Mouse (Mus musculus) liver, postnatal 0 days (tissue): ENCODE results near the gene Luc7l2. TPM values are rescaled to one million over a fixed set of nuclear protein-coding genes. Genes with fewer than 3 reads are reported as not detected.

ENCODE experiments used
- ATAC-seq: fragments of 200-750 bp; cut with Nextera tagmentation; 2 replicates; pipeline ENCODE4 v1.8.0; 2017; ENCODE audit warnings: mild to moderate bottlenecking, moderate library complexity
- DNase-seq: peaks from one replicate; pipeline ENCODE4 v3.0.0-alpha.2; 2016
- H3K27ac ChIP-seq: fragments of 300-500 bp; sonication (generic); 2 replicates; pipeline ENCODE4 v1.5.1; 2014; ENCODE audit warnings: antibody characterized with exemption, moderate library complexity, mild to moderate bottlenecking, low read depth
- H3K27me3 ChIP-seq: fragments of 300-500 bp; sonication (generic); 2 replicates; pipeline ENCODE4 v1.6.1; 2014; ENCODE audit warnings: low read length, control low read depth, mixed read lengths; ENCODE audit not compliant: insufficient read depth
- H3K36me3 ChIP-seq: fragments of 300-500 bp; sonication (generic); replicated peaks from 2 replicates; pipeline ENCODE4 v1.6.1; 2014; ENCODE audit warnings: mild to moderate bottlenecking, control low read depth, low read length, moderate library complexity, mixed read lengths; ENCODE audit not compliant: insufficient read depth
- H3K4me1 ChIP-seq: fragments of 300-500 bp; sonication (generic); 2 replicates; pipeline ENCODE4 v1.6.1; 2014; ENCODE audit warnings: antibody characterized with exemption, mild to moderate bottlenecking, control low read depth; ENCODE audit not compliant: insufficient read depth
- H3K4me2 ChIP-seq: fragments of 300-500 bp; sonication (generic); 2 replicates; pipeline ENCODE4 v1.6.1; 2014; ENCODE audit warnings: low read depth, mild to moderate bottlenecking, low read length, moderate library complexity, mixed read lengths
- H3K4me3 ChIP-seq: fragments of 300-500 bp; sonication (generic); 2 replicates; pipeline ENCODE4 v1.5.1; 2014; ENCODE audit warnings: low read depth, low read length
- H3K9ac ChIP-seq: fragments of 300-500 bp; sonication (generic); replicated peaks from 2 replicates; pipeline ENCODE4 v1.6.1; 2014; ENCODE audit warnings: mild to moderate bottlenecking, moderate library complexity
- H3K9me3 ChIP-seq: fragments of 300-500 bp; sonication (generic); 2 replicates; pipeline ENCODE4 v1.6.1; 2016; ENCODE audit warnings: mild to moderate bottlenecking, control low read depth, low read length, mixed read lengths
- CTCF ChIP-seq: sonication (generic); IDR thresholded peaks from 2 replicates; pipeline ENCODE4 v1.5.1; 2016; ENCODE audit warnings: antibody characterized with exemption, low read depth
- EP300 ChIP-seq: IDR thresholded peaks from 2 replicates; pipeline ENCODE4 v1.6.1; 2016; ENCODE audit warnings: antibody characterized with exemption, low read depth, mild to moderate bottlenecking
- WGBS: fragments of 180-500 bp; shearing (Covaris S2); extraction: QIAGEN DNeasy Blood & Tissue Kit; methylation state at CpG from one replicate; pipeline ENCODE4 v1.1.7; 2014; ENCODE audit not compliant: insufficient replicate concordance; 5-methylcytosine and 5-hydroxymethylcytosine counted together
- polyA plus RNA-seq: library from polyadenylated mRNA; unstranded; fragments of >200 nt; fragmentation: Nextera tagmentation; extraction: Ambion mirVana; gene quantifications from 2 replicates; pipeline ENCODE4 v1.2.1, GENCODE M21; 2015

Luc7l2 gene
- polyA plus RNA-seq, 1 experiment from 2014 or later, result 18.0 TPM

GRCm38 (mm10) chr6:38576096-38576495, 25.0 kb downstream of the Luc7l2 start:
- Histone ChIP-seq H3K9me3 (no peaks in the 10 kb centered on the region), H3K27ac (no peak overlapping the region), H3K4me1 (no peaks in the 10 kb centered on the region), H3K27me3 (no peaks in the 10 kb centered on the region), H3K4me2 (no peak overlapping the region), H3K4me3 (no peak overlapping the region), H3K36me3 (peaks cover 60% of the 10 kb centered on the region), H3K9ac (no peak overlapping the region)
- no peak for TF ChIP-seq EP300
- TF ChIP-seq CTCF, result no peak
- ATAC-seq (no peak), DNase-seq (no peak)
- 62% methylated on average over 2 of the region's 2 CpGs for WGBS

GRCm38 (mm10) chr6:38580112-38580857, 29.2 kb downstream of the Luc7l2 start:
- 97% methylated on average over 3 of the region's 3 CpGs for WGBS
- H3K36me3 ChIP-seq, result peaks cover 62% of the 10 kb centered on the region

GRCm38 (mm10) chr6:38581711-38582110, 30.6 kb downstream of the Luc7l2 start:
- H3K36me3 ChIP-seq, result peaks cover 72% of the 10 kb centered on the region
- H3K9ac ChIP-seq, result no peak overlapping the region
- no peak overlapping the region for H3K4me3 ChIP-seq
- DNase-seq (no peak), ATAC-seq (no peak)
- H3K4me1 ChIP-seq, result no peaks in the 10 kb centered on the region
- no peak overlapping the region for H3K4me2 ChIP-seq
- no peaks in the 10 kb centered on the region for H3K27me3 ChIP-seq
- H3K9me3 ChIP-seq, result no peaks in the 10 kb centered on the region
- no peak for TF ChIP-seq CTCF
- TF ChIP-seq EP300, result no peak
- WGBS, result 89% methylated on average over 3 of the region's 3 CpGs
- no peak overlapping the region for H3K27ac ChIP-seq

More at GRCm38 (mm10) chr6:38580112-38580857, 29.2 kb downstream of the Luc7l2 start:
- Histone ChIP-seq H3K4me3 (no peak overlapping the region), H3K27me3 (no peaks in the 10 kb centered on the region), H3K27ac (no peak overlapping the region), H3K9me3 (no peaks in the 10 kb centered on the region), H3K9ac (no peak overlapping the region), H3K4me2 (no peak overlapping the region), H3K4me1 (no peaks in the 10 kb centered on the region)
- DNase-seq (no peak), ATAC-seq (no peak)
- TF ChIP-seq CTCF (no peak), EP300 (no peak)

GRCm38 (mm10) chr6:38597481-38597880, 46.3 kb downstream of the Luc7l2 start:
- Histone ChIP-seq H3K9ac (no peak overlapping the region), H3K9me3 (no peaks in the 10 kb centered on the region), H3K4me1 (no peaks in the 10 kb centered on the region), H3K36me3 (peaks cover 70% of the 10 kb centered on the region), H3K27ac (no peak overlapping the region), H3K4me2 (no peak overlapping the region), H3K4me3 (no peak overlapping the region), H3K27me3 (no peaks in the 10 kb centered on the region)
- ATAC-seq (no peak), DNase-seq (no peak)
- TF ChIP-seq CTCF (peak; percentile 27), EP300 (no peak)
- 89% methylated on average over 4 of the region's 4 CpGs for WGBS

- no peak overlapping the region for H3K9ac ChIP-seq
- H3K27me3 ChIP-seq, result no peaks in the 10 kb centered on the region
- H3K36me3 ChIP-seq, result peaks cover 46% of the 10 kb centered on the region
- H3K4me2 ChIP-seq, result no peak overlapping the region
- no peaks in the 10 kb centered on the region for H3K9me3 ChIP-seq
- WGBS, result 83% methylated on average over 2 of the region's 2 CpGs
- TF ChIP-seq EP300 (no peak), CTCF (no peak)
- H3K27ac ChIP-seq, result no peak overlapping the region
- peaks cover 2% of the 10 kb centered on the region; the same call in 1 of the 2 replicates for H3K4me1 ChIP-seq
- ATAC-seq (no peak), DNase-seq (no peak)
- H3K4me3 ChIP-seq, result no peak overlapping the region
These were observed 58.8 kb downstream of the Luc7l2 start for GRCm38 (mm10) chr6:38609892-38610291.

- no peak overlapping the region for H3K9ac ChIP-seq
- H3K9me3 ChIP-seq, result no peaks in the 10 kb centered on the region
- no peaks in the 10 kb centered on the region for H3K27me3 ChIP-seq
- H3K36me3 ChIP-seq, result peaks cover 12% of the 10 kb centered on the region
- ATAC-seq, result no peak
- TF ChIP-seq EP300 (no peak), CTCF (no peak)
- H3K27ac ChIP-seq, result no peak overlapping the region
- no peak for DNase-seq
- no peaks in the 10 kb centered on the region for H3K4me1 ChIP-seq
- no peak overlapping the region for H3K4me2 ChIP-seq
- 81% methylated on average over 1 of the region's 1 CpGs for WGBS
- H3K4me3 ChIP-seq, result no peak overlapping the region
These were observed 71.3 kb downstream of the Luc7l2 start for GRCm38 (mm10) chr6:38622406-38622805.
